Mouse (Mus musculus) hindbrain, embryonic 15.5 days (tissue): ENCODE results near the gene Ifna5. TPM values are rescaled to one million over a fixed set of nuclear protein-coding genes. Genes with fewer than 3 reads are reported as not detected.
"Not testable (repeated sequence)": the region's sequence is repeated elsewhere in the genome, so short reads cannot be mapped to it uniquely, and the experiment has no call there.

ENCODE experiments used
- ATAC-seq: fragments of 200-750 bp; cut with Nextera tagmentation; 2 replicates; pipeline ENCODE4 v1.8.0; 2017; ENCODE audit warnings: low read depth, moderate number of reproducible peaks, moderate TSS enrichment; ENCODE audit not compliant: low FRiP score
- H3K27ac ChIP-seq: fragments of 300-500 bp; sonication (generic); replicated peaks from 2 replicates; pipeline ENCODE4 v1.5.1; 2015; ENCODE audit warnings: mild to moderate bottlenecking, inconsistent platforms
- H3K27me3 ChIP-seq: fragments of 300-500 bp; sonication (generic); 2 replicates; pipeline ENCODE4 v1.6.1; 2015; ENCODE audit warnings: control low read depth, inconsistent platforms
- H3K36me3 ChIP-seq: fragments of 300-500 bp; sonication (generic); 2 replicates; pipeline ENCODE4 v1.6.1; 2015; ENCODE audit warnings: control low read depth, inconsistent platforms
- H3K4me1 ChIP-seq: fragments of 300-500 bp; sonication (generic); replicated peaks from 2 replicates; pipeline ENCODE4 v1.6.1; 2015; ENCODE audit warnings: control low read depth, inconsistent platforms
- H3K4me2 ChIP-seq: fragments of 300-500 bp; sonication (generic); 2 replicates; pipeline ENCODE4 v1.6.1; 2015; ENCODE audit warnings: moderate library complexity, mild to moderate bottlenecking, inconsistent platforms
- H3K4me3 ChIP-seq: fragments of 300-500 bp; sonication (generic); 2 replicates; pipeline ENCODE4 v1.5.1; 2015; ENCODE audit warnings: mild to moderate bottlenecking, inconsistent platforms
- H3K9ac ChIP-seq: fragments of 300-500 bp; sonication (generic); 2 replicates; pipeline ENCODE4 v1.6.1; 2015; ENCODE audit warnings: inconsistent platforms
- H3K9me3 ChIP-seq: fragments of 300-500 bp; sonication (generic); 2 replicates; pipeline ENCODE4 v1.6.1; 2016; ENCODE audit warnings: control low read depth, inconsistent platforms
- WGBS: fragments of 180-500 bp; shearing (Covaris S2); methylation state at CpG from one replicate; pipeline ENCODE4 v1.1.7; 2015; 5-methylcytosine and 5-hydroxymethylcytosine counted together
- polyA plus RNA-seq: library from polyadenylated mRNA; unstranded; fragments of >200 nt; fragmentation: Nextera tagmentation; extraction: Ambion mirVana; gene quantifications from 2 replicates; pipeline ENCODE4 v1.2.1, GENCODE M21; 2015

The Ifna5 gene
- polyA plus RNA-seq, result not detected in 2 replicates

DNA sequence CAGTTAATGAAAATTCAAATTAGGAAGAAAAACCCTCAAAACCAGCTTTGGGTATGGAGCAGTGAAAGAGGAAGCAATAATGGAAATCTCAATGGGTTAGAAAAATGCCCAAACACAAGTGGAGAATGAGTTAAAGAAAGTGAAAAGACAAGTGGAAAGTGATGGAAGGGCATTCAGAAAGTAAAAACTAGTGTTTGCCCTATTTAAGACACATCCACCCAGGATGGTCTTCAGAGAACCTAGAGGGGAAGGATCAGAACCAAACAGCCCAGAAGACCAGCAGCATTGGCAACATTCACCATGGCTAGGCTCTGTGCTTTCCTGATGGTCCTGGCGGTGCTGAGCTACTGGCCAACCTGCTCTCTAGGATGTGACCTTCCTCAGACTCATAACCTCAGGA, at the start of gene Ifna5:
Gene Ifna5 (plus strand): TSS at position 301 of the 400 bp plus-strand sequence.
- ATAC-seq, H3K27ac ChIP-seq, H3K4me2 ChIP-seq, H3K36me3 ChIP-seq, H3K9ac ChIP-seq, H3K4me1 ChIP-seq, H3K4me3 ChIP-seq, H3K9me3 ChIP-seq, H3K27me3 ChIP-seq: not testable (repeated sequence)
- 96% methylated on average over 1 of the region's 1 CpGs for WGBS

- not testable (repeated sequence) for H3K4me1 ChIP-seq, H3K27ac ChIP-seq, H3K9ac ChIP-seq, H3K9me3 ChIP-seq, H3K27me3 ChIP-seq, ATAC-seq, H3K4me3 ChIP-seq, H3K4me2 ChIP-seq, H3K36me3 ChIP-seq
- WGBS, result no CpG with 5 or more reads among the region's 28 CpGs
Measured at GRCm38 (mm10) chr4:88788402-88788801, 46.9 kb upstream of the Ifna5 start, which contains the start of gene Gm13277. TSS of gene Gm13277 (plus strand) at chr4:88788632.

DNA sequence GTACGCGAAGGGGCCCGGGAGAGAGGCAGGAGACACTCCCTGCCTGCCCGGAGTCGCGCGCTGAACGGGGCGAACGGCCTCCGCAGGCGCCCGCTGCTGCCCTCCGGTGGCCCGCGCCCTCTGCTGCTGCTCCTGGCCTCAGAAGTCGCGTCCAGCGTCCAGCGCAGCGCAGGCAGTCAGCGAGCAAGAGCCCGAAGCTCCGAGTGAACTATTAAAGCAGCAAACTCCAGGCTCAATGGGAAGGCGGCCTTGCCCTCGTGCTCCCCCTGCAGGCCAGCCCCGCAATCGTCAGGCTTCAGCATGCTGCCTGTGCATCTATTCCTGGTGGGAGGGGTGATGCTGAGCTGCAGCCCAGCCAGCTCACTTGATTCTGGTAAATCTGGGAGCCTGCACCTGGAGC, 44.1 kb upstream of the Ifna5 start, which contains the start of gene Gm13278:
Gene Gm13278 (plus strand): TSS at position 301 of the 400 bp plus-strand sequence.
- not testable (repeated sequence) for H3K27me3 ChIP-seq, H3K36me3 ChIP-seq, H3K4me1 ChIP-seq, H3K9ac ChIP-seq, ATAC-seq, H3K9me3 ChIP-seq, H3K4me2 ChIP-seq, H3K4me3 ChIP-seq, H3K27ac ChIP-seq
- no CpG with 5 or more reads among the region's 28 CpGs for WGBS

- not testable (repeated sequence) for H3K27me3 ChIP-seq, H3K27ac ChIP-seq, ATAC-seq, H3K4me3 ChIP-seq, H3K4me2 ChIP-seq, H3K4me1 ChIP-seq, H3K9ac ChIP-seq, H3K36me3 ChIP-seq, H3K9me3 ChIP-seq
- WGBS, result 0% methylated on average over 13 of the region's 52 CpGs
Measured at GRCm38 (mm10) chr4:88793936-88794675, 41.2 kb upstream of the Ifna5 start, which contains the start of gene Gm13275. TSS of gene Gm13275 (plus strand) at chr4:88794487.

- no CpG with 5 or more reads among the region's 28 CpGs for WGBS
- not testable (repeated sequence) for H3K4me3 ChIP-seq, ATAC-seq
Measured at GRCm38 (mm10) chr4:88797097-88797496, 38.2 kb upstream of the Ifna5 start, which contains the start of gene Gm13279. TSS of gene Gm13279 (plus strand) at chr4:88797397.

GRCm38 (mm10) chr4:88799365-88799764, 36.0 kb upstream of the Ifna5 start, which contains the start of gene Gm13285:
TSS of gene Gm13285 (plus strand) at chr4:88799665.
- not testable (repeated sequence) for H3K27ac ChIP-seq, H3K4me3 ChIP-seq, ATAC-seq, H3K4me1 ChIP-seq, H3K27me3 ChIP-seq, H3K9ac ChIP-seq, H3K4me2 ChIP-seq, H3K36me3 ChIP-seq, H3K9me3 ChIP-seq
- WGBS, result 14% methylated on average over 6 of the region's 7 CpGs

More at GRCm38 (mm10) chr4:88797097-88797496, 38.2 kb upstream of the Ifna5 start, which contains the start of gene Gm13279:
- H3K27me3 ChIP-seq, H3K9me3 ChIP-seq, H3K4me2 ChIP-seq, H3K27ac ChIP-seq, H3K36me3 ChIP-seq, H3K4me1 ChIP-seq, H3K9ac ChIP-seq: not testable (repeated sequence)

- not testable (repeated sequence) for H3K4me3 ChIP-seq, H3K36me3 ChIP-seq, H3K9ac ChIP-seq, H3K4me1 ChIP-seq, H3K9me3 ChIP-seq, H3K27me3 ChIP-seq, H3K4me2 ChIP-seq, ATAC-seq, H3K27ac ChIP-seq
- whole genome bisulfite sequencing, result no CpG with 5 or more reads among the region's 29 CpGs
Measured at GRCm38 (mm10) chr4:88802954-88803353, 32.4 kb upstream of the Ifna5 start, which contains the start of gene Gm13287. TSS of gene Gm13287 (plus strand) at chr4:88803254.

GRCm38 (mm10) chr4:88805231-88805630, 30.1 kb upstream of the Ifna5 start, which contains the start of gene Gm13288:
TSS of gene Gm13288 (plus strand) at chr4:88805531.
- not testable (repeated sequence) for H3K36me3 ChIP-seq, H3K4me1 ChIP-seq, H3K27me3 ChIP-seq, ATAC-seq, H3K27ac ChIP-seq, H3K9me3 ChIP-seq, H3K9ac ChIP-seq
- H3K4me3 ChIP-seq, result 0 out of 2 replicates have a peak within 1 kb of the TSS, but pooled peaks have one; percentile 24
- H3K4me2 ChIP-seq, result peak within 1 kb of the TSS; percentile 49
- no CpG with 5 or more reads among the region's 8 CpGs for WGBS

GRCm38 (mm10) chr4:88805761-88806160, 29.6 kb upstream of the Ifna5 start:
- not testable (repeated sequence) for H3K36me3 ChIP-seq, H3K27me3 ChIP-seq, H3K27ac ChIP-seq, H3K4me1 ChIP-seq, H3K9me3 ChIP-seq, H3K9ac ChIP-seq, ATAC-seq
- peak overlapping the region; percentile 49 for H3K4me2 ChIP-seq
- H3K4me3 ChIP-seq, result 0 out of 2 replicates have a peak overlapping the region, but pooled peaks have one; percentile 24
- WGBS, result 0% methylated on average over 18 of the region's 34 CpGs

- Histone ChIP-seq H3K9me3 (no peaks in the 10 kb centered on the region), H3K4me1 (no peaks in the 10 kb centered on the region), H3K9ac (no peak within 1 kb of the TSS), H3K4me3 (no peak within 1 kb of the TSS), H3K27me3 (no peaks in the 10 kb centered on the region), H3K4me2 (no peak within 1 kb of the TSS), H3K36me3 (no peaks in the 10 kb centered on the region), H3K27ac (no peak within 1 kb of the TSS)
- WGBS, result 76% methylated on average over 3 of the region's 3 CpGs
- no peak for ATAC-seq
Measured at GRCm38 (mm10) chr4:88815928-88816327, 19.4 kb upstream of the Ifna5 start, which contains the start of gene Ifna7. TSS of gene Ifna7 (plus strand) at chr4:88816228.

DNA sequence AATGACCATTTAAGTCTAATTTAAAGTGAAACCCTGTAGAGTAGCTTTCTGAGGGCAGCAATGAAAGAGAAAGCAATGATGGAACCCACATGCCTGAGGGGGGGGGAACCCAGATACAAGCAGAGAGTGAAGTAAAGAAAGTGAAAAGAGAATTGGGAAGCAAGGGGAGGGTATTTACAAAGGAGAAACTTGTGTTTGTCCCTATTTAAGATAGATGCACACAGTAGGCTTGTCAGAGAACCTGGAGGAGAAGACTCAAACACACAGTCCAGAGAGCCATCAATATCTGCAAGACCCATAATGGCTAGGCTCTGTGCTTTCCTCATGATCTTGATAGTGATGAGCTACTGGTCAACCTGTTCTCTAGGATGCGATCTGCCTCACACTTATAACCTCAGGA, 15.7 kb upstream of the Ifna5 start, which contains the start of gene Ifna11:
Gene Ifna11 (plus strand): TSS at position 301 of the 400 bp plus-strand sequence.
- Histone ChIP-seq H3K9ac (no peak within 1 kb of the TSS), H3K4me2 (no peak within 1 kb of the TSS), H3K9me3 (no peaks in the 10 kb centered on the region), H3K4me3 (no peak within 1 kb of the TSS), H3K27ac (no peak within 1 kb of the TSS), H3K36me3 (no peaks in the 10 kb centered on the region), H3K27me3 (no peaks in the 10 kb centered on the region), H3K4me1 (no peaks in the 10 kb centered on the region)
- ATAC-seq, result no peak
- 81% methylated on average over 1 of the region's 1 CpGs for WGBS

DNA sequence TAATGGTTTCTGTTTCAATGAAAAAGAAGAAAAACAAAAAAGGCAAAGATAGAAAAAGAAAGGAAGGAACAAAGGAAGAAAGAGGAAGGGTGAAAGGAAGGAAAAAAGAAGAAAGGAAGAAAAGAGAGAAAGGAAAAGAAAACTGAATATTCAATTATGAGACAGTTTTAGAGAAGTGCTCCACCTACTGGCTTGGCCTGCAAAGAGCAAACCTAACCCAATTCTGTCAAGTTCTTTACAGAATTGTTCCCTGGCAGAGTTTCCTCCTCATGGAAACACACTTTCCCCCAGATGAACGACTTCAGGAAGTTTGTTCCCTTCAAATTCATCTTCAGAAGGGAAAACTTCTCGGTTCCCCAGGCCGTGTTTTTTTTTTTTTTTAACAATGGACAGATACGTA, 12.3 kb upstream of the Ifna5 start:
- Histone ChIP-seq H3K36me3 (no peaks in the 10 kb centered on the region), H3K27ac (no peak overlapping the region), H3K9ac (no peak overlapping the region), H3K9me3 (no peaks in the 10 kb centered on the region), H3K27me3 (no peaks in the 10 kb centered on the region), H3K4me3 (no peak overlapping the region), H3K4me2 (no peak overlapping the region), H3K4me1 (no peaks in the 10 kb centered on the region)
- ATAC-seq, result no peak
- WGBS, result 25% methylated on average over 4 of the region's 4 CpGs
